Comparison of ENCODE assay signal across 8 mouse cellular contexts in genomic region chr1:172501371-172502144, GRCm38 (mm10). TPM values are rescaled to one million over a fixed set of nuclear protein-coding genes. Genes with fewer than 3 reads are reported as not detected.
A peak's percentile ranks its signal among the peaks of the same experiment; 100 is the strongest.
DNase-seq lines count a peak whose midpoint lies in the region; ATAC-seq lines count a peak whose summit lies in the region.

No protein-coding gene starts in this region.

- H3K9ac ChIP-seq in stomach, embryonic 15.5 days = peak overlapping the region; percentile 45; the same call in 1 of the 2 replicates

- peaks cover 64% of the 10 kb centered on the region for H3K27me3 ChIP-seq in forebrain, embryonic 10.5 days (ENCODE audit: poor library complexity, severe bottlenecking)
- H3K27me3 ChIP-seq in stomach, embryonic 15.5 days (replicated peaks) = no peaks in the 10 kb centered on the region

- peak overlapping the region; percentile 77 for H3K27ac ChIP-seq in forebrain, embryonic 10.5 days
- H3K27ac ChIP-seq in stomach, embryonic 15.5 days = peak overlapping the region; percentile 95

- peaks cover 61% of the 10 kb centered on the region for H3K4me1 ChIP-seq in forebrain, embryonic 10.5 days
- H3K4me1 ChIP-seq in stomach, embryonic 15.5 days = peaks cover 41% of the 10 kb centered on the region

- H3K4me3 ChIP-seq in forebrain, embryonic 10.5 days = peak overlapping the region; percentile 56
- H3K4me3 ChIP-seq in stomach, embryonic 15.5 days (replicated peaks) = peak overlapping the region; percentile 55

- peak; percentile 72 for DNase-seq in retina, postnatal 1 day
- DNase-seq in retina, embryonic 14.5 days (ENCODE audit: low spot score) = no peak
- no peak for DNase-seq in forebrain, embryonic 10.5 days (ENCODE audit: extremely low spot score, low spot score)
- DNase-seq in heart, postnatal 25 days (ENCODE audit: low spot score) = peak; percentile 84
- DNase-seq in kidney, postnatal 4 days = peak; percentile 74 to 83
- no peak for DNase-seq in right cerebral cortex, postnatal 4 days

- peak overlapping the region; percentile 69 for H3K4me2 ChIP-seq in stomach, embryonic 15.5 days

- 36% methylated on average over 13 of the region's 13 CpGs for WGBS in forebrain, embryonic 10.5 days
- WGBS in stomach, embryonic 15.5 days = 27% methylated on average over 13 of the region's 13 CpGs

- intact Hi-C loops in heart, postnatal 25 days (cut with DNase I) = loop anchor here (1.0 kb wide), 1 partner anchor 20 kb away; no protein-coding TSS in a partner anchor

- H3K36me3 ChIP-seq in forebrain, embryonic 10.5 days (replicated peaks) = peaks cover 31% of the 10 kb centered on the region
- H3K36me3 ChIP-seq in stomach, embryonic 15.5 days = peaks cover 24% of the 10 kb centered on the region

- peak; percentile 6 for ATAC-seq in megakaryocyte-erythroid progenitor cell, adult 5-6 weeks (replicated peaks; ENCODE audit: low FRiP score, low TSS enrichment, poor library complexity, severe bottlenecking)
- ATAC-seq in stomach, embryonic 15.5 days (ENCODE audit: insufficient read depth, low FRiP score, low read depth) = peak; percentile 9; the same call in 1 of the 2 replicates

- H3K9me3 ChIP-seq in forebrain, embryonic 10.5 days = no peaks in the 10 kb centered on the region
- no peaks in the 10 kb centered on the region for H3K9me3 ChIP-seq in stomach, embryonic 15.5 days

RNA-seq across cellular contexts. Expression of gene Tagln2, which starts 1.7 kb away (rescaled TPM):
- polyA plus RNA-seq in forebrain, embryonic 10.5 days (2016; fragmentation: Nextera tagmentation; extraction: Ambion mirVana) = 69.7 and 71.1 TPM in 2 replicates
- total RNA-seq in heart, postnatal 25 days (2021) = 10 to 100 TPM; 75.4 to 87.9 TPM
- 244 and 269 TPM in 2 replicates for total RNA-seq in megakaryocyte-erythroid progenitor cell, adult 5-6 weeks (2014; fragmentation: Nextera tagmentation)
- 147 and 171 TPM in 2 replicates for total RNA-seq in megakaryocyte-erythroid progenitor cell, adult 5-6 weeks (2017)
- polyA plus RNA-seq in stomach, embryonic 15.5 days (2015; fragmentation: Nextera tagmentation; extraction: Ambion mirVana) = 341 and 366 TPM in 2 replicates

RNA-seq across cellular contexts. Expression of gene Cfap45, which starts 19.0 kb away (rescaled TPM):
- polyA plus RNA-seq in forebrain, embryonic 10.5 days (2016; fragmentation: Nextera tagmentation; extraction: Ambion mirVana) = 1.4 and 1.6 TPM in 2 replicates
- total RNA-seq in heart, postnatal 25 days (2021) = under 1 TPM; 0.34 to 0.39 TPM
- not detected in 2 replicates for total RNA-seq in megakaryocyte-erythroid progenitor cell, adult 5-6 weeks (2014; fragmentation: Nextera tagmentation)
- 0.75 TPM in 1 of 2 replicates, not detected in the other for total RNA-seq in megakaryocyte-erythroid progenitor cell, adult 5-6 weeks (2017)
- 2.4 TPM in 2 replicates for polyA plus RNA-seq in stomach, embryonic 15.5 days (2015; fragmentation: Nextera tagmentation; extraction: Ambion mirVana)

RNA-seq across cellular contexts. Expression of gene Igsf9, which starts 20.0 kb away (rescaled TPM):
- 81.7 and 82.5 TPM in 2 replicates for polyA plus RNA-seq in forebrain, embryonic 10.5 days (2016; fragmentation: Nextera tagmentation; extraction: Ambion mirVana)
- total RNA-seq in heart, postnatal 25 days (2021) = under 1 TPM; 0.25 to 0.55 TPM
- not detected in 2 replicates for total RNA-seq in megakaryocyte-erythroid progenitor cell, adult 5-6 weeks (2014; fragmentation: Nextera tagmentation)
- 0.09 TPM in 1 of 2 replicates, not detected in the other for total RNA-seq in megakaryocyte-erythroid progenitor cell, adult 5-6 weeks (2017)
- 49.0 and 50.1 TPM in 2 replicates for polyA plus RNA-seq in stomach, embryonic 15.5 days (2015; fragmentation: Nextera tagmentation; extraction: Ambion mirVana)

RNA-seq across cellular contexts. Expression of gene Slamf9, which starts 26.4 kb away (rescaled TPM):
- polyA plus RNA-seq in forebrain, embryonic 10.5 days (2016; fragmentation: Nextera tagmentation; extraction: Ambion mirVana) = not detected in 2 replicates
- 1 to 10 TPM; 1.3 TPM for total RNA-seq in heart, postnatal 25 days (2021)
- not detected in 2 replicates for total RNA-seq in megakaryocyte-erythroid progenitor cell, adult 5-6 weeks (2014; fragmentation: Nextera tagmentation)
- total RNA-seq in megakaryocyte-erythroid progenitor cell, adult 5-6 weeks (2017) = not detected in 2 replicates
- 0.79 and 1.0 TPM in 2 replicates for polyA plus RNA-seq in stomach, embryonic 15.5 days (2015; fragmentation: Nextera tagmentation; extraction: Ambion mirVana)

RNA-seq across cellular contexts. Expression of gene Vsig8, which starts 54.2 kb away (rescaled TPM):
- 0.09 TPM in 1 of 2 replicates, not detected in the other for polyA plus RNA-seq in forebrain, embryonic 10.5 days (2016; fragmentation: Nextera tagmentation; extraction: Ambion mirVana)
- total RNA-seq in heart, postnatal 25 days (2021) = not detected
- not detected in 2 replicates for total RNA-seq in megakaryocyte-erythroid progenitor cell, adult 5-6 weeks (2014; fragmentation: Nextera tagmentation)
- total RNA-seq in megakaryocyte-erythroid progenitor cell, adult 5-6 weeks (2017) = not detected in 2 replicates
- polyA plus RNA-seq in stomach, embryonic 15.5 days (2015; fragmentation: Nextera tagmentation; extraction: Ambion mirVana) = 0.46 and 1.8 TPM in 2 replicates

Comparison
In these comparisons a context has a peak if more than half of its experiments do, and no peak if none do; other contexts are left out.
1. DNase-seq: peak in retina, postnatal 1 day (single experiment), heart, postnatal 25 days (single experiment) and kidney, postnatal 4 days (2 of 2); none in retina, embryonic 14.5 days (single experiment), forebrain, embryonic 10.5 days (single experiment) and right cerebral cortex, postnatal 4 days (single experiment).